Mouse (Mus musculus) C2C12 (cell line): ENCODE data around the gene Slc22a23.

Source experiments
- MAX ChIP-seq: IDR thresholded peaks from one replicate; pipeline ENCODE4 v1.6.1; 2011; ENCODE audit warnings: mild to moderate bottlenecking, control low read depth
- MYOD1 ChIP-seq: IDR thresholded peaks from one replicate; pipeline ENCODE4 v1.6.1; 2011; ENCODE audit warnings: low read depth; ENCODE audit not compliant: control insufficient read depth, insufficient read length
- USF1 ChIP-seq: IDR thresholded peaks from one replicate; pipeline ENCODE4 v1.6.1; 2011; ENCODE audit warnings: low read depth, mild to moderate bottlenecking, control low read depth, moderate library complexity

DNA sequence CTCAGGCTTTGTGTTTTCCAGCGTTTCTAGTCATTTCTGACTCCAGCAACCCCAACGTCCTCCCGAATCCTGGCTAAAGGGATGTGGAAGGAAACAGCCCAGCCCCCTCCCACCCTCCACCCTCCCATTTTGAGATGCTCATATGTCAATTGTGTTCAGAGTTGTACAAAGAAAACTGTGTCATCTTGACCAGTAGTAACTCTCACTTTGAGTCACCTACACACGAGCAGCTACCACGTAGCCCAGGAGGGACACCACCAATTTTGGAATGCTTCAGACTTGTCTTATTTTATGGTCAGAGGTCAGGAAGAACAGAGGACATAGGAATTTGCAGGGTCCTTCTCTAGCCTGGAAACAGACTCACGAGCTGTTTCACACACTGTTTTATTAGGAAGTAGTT, 171.0 kb downstream of the Slc22a23 start:
- TF ChIP-seq MAX (no peak), MYOD1 (no peak), USF1 (no peak)
